Mouse (Mus musculus): ENCODE measurements around the gene Prkcd.

DNA sequence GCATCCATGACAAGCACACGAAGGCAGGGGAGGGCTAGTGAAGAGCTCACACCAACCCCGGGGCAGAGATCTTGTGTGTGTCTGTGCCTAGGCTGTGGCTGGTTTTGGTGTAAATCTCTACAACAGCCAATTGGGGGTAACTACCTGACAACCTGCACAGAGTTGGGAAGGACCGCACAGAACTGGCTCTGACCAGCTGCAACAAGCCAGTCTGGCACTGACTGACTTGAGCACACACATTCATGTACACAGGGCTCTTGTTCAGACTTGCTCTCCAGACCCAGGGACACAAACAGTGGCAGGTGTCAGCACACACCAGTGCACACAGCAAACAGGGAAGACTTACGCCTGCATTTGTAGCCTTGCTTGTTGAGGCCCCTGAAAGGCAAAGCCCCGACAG is 19.2 kb downstream of the Prkcd start:
- TF ChIP-seq CTCF (IDR thresholded peaks at IDR 0.05; ENCODE audit: low read depth): no peak
- TF ChIP-seq EP300 (IDR thresholded peaks at IDR 0.05; ENCODE audit: low read depth): no peak

Measured in heart, postnatal 0 days (tissue).